ENCODE assay signal across 18 mouse cellular contexts in the genomic region with DNA sequence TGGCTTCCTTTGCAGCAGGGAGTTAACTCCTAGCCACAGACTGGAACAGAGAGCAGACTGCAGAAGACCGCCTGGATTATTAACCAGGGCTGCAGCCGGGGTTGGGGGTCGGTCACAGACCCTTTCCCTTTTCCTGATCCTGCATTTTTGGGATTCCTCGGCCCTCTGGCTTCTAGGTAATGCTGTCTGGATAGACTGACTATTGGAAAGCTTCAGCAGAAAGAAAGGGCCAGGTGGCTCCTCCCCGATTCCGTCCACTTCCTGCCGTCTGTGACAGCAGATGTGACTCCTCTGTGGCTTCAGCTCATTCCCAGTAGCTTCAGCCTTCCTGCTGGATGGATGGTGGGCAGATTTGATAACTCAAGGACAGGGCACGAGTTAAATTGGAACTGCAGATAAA. TPM values are rescaled to one million over a fixed set of nuclear protein-coding genes. Genes with fewer than 3 reads are reported as not detected.
DNase-seq lines count a peak whose midpoint lies in the region; ATAC-seq lines count a peak whose summit lies in the region.
"Had no signal": no experiment of that assay in that cellular context is flagged by ENCODE, and none has a peak within 500 bp of the region (broad histone marks: within the 10 kb centered on the region; RNA-seq: fewer than 3 reads in every experiment).

No protein-coding gene starts in this region.

- ATAC-seq in kidney, embryonic 16.5 days (ENCODE audit: low FRiP score, low TSS enrichment) = no peak
- ATAC-seq in limb, embryonic 12.5 days (ENCODE audit: insufficient number of reproducible peaks, insufficient read depth, low FRiP score, low TSS enrichment, low read depth) = no peak

- 28% methylated on average over 8 of the region's 8 CpGs for WGBS in kidney, embryonic 16.5 days
- 23% methylated on average over 8 of the region's 8 CpGs for WGBS in limb, embryonic 12.5 days

- H3K4me1 ChIP-seq in kidney, embryonic 16.5 days (ENCODE audit: insufficient read depth, low read length) = peaks cover 11% of the 10 kb centered on the region
- H3K4me1 ChIP-seq in limb, embryonic 12.5 days (replicated peaks) = peaks cover 21% of the 10 kb centered on the region
- H3K4me1 ChIP-seq: liver, embryonic 15.5 days had no signal

- H3K9ac ChIP-seq in kidney, embryonic 16.5 days (replicated peaks; ENCODE audit: low read length) = 0 out of 2 replicates have a peak overlapping the region, but pooled peaks have one; percentile 4
- H3K9ac ChIP-seq in limb, embryonic 12.5 days (replicated peaks) = no peak overlapping the region
- H3K9ac ChIP-seq: hindbrain, embryonic 15.5 days; liver, embryonic 15.5 days had no signal

- no peaks in the 10 kb centered on the region for H3K9me3 ChIP-seq in kidney, embryonic 16.5 days (ENCODE audit: low read length)
- no peaks in the 10 kb centered on the region for H3K9me3 ChIP-seq in limb, embryonic 12.5 days
- H3K9me3 ChIP-seq: hindbrain, embryonic 15.5 days; liver, embryonic 15.5 days had no signal

- H3K4me3 ChIP-seq in kidney, embryonic 16.5 days (ENCODE audit: low read length) = no peak overlapping the region
- H3K4me3 ChIP-seq in limb, embryonic 12.5 days (replicated peaks) = no peak overlapping the region
- H3K4me3 ChIP-seq: hindbrain, embryonic 15.5 days; liver, embryonic 15.5 days; myocyte had no signal

- DNase-seq in kidney, adult 9 months = no peak
- DNase-seq in retina, embryonic 14.5 days (ENCODE audit: low spot score) = peak; percentile 20
- DNase-seq in retina, postnatal 1 day = no peak
- peak; percentile 52 for DNase-seq in embryo, embryonic 10.5 days (ENCODE audit: low spot score)
- no peak for DNase-seq in ovary, adult 18-20 months (ENCODE audit: low spot score)
- DNase-seq in heart, adult 9 months (ENCODE audit: low spot score in 2 of 2) = no peak
- DNase-seq: adrenal gland, postnatal 10 days; cerebellum, postnatal 14 days; gastrocnemius, postnatal 36 days; kidney, postnatal 25 days; left cerebral cortex, postnatal 4 days; thymus, postnatal 4 days had no signal

- no peak overlapping the region for H3K4me2 ChIP-seq in kidney, embryonic 16.5 days (replicated peaks; ENCODE audit: low read depth, low read length)
- H3K4me2 ChIP-seq in limb, embryonic 12.5 days = no peak overlapping the region
- H3K4me2 ChIP-seq: hindbrain, embryonic 15.5 days; liver, embryonic 15.5 days had no signal

- H3K27ac ChIP-seq in kidney, embryonic 16.5 days (ENCODE audit: low read length) = no peak overlapping the region
- H3K27ac ChIP-seq in limb, embryonic 12.5 days = peak overlapping the region; percentile 37; the same call in 1 of the 2 replicates
- H3K27ac ChIP-seq: liver, embryonic 15.5 days; macrophage had no signal

- no peaks in the 10 kb centered on the region for H3K27me3 ChIP-seq in kidney, embryonic 16.5 days (ENCODE audit: insufficient read depth, low read length)
- H3K27me3 ChIP-seq in limb, embryonic 12.5 days = no peaks in the 10 kb centered on the region
- H3K27me3 ChIP-seq: hindbrain, embryonic 15.5 days; liver, embryonic 15.5 days had no signal

- H3K36me3 ChIP-seq in kidney, embryonic 16.5 days (ENCODE audit: insufficient read depth, low read length) = no peaks in the 10 kb centered on the region
- no peaks in the 10 kb centered on the region for H3K36me3 ChIP-seq in limb, embryonic 12.5 days
- H3K36me3 ChIP-seq: hindbrain, embryonic 15.5 days; liver, embryonic 15.5 days had no signal

RNA-seq across cellular contexts. Expression of gene Igfbp2, which starts 19.3 kb away (rescaled TPM):
- polyA plus RNA-seq in kidney, embryonic 16.5 days (2015; fragmentation: Nextera tagmentation; extraction: Ambion mirVana) = 144 and 152 TPM in 2 replicates
- 319 and 323 TPM in 2 replicates for polyA plus RNA-seq in limb, embryonic 12.5 days (2016; fragmentation: Nextera tagmentation; extraction: Ambion mirVana)
- polyA plus RNA-seq: macrophage had no signal

Comparison
In these comparisons a context has a peak if more than half of its experiments do, and no peak if none do; other contexts are left out.
1. DNase-seq: peak in retina, embryonic 14.5 days (single experiment) and embryo, embryonic 10.5 days (single experiment); none in kidney, adult 9 months (single experiment), retina, postnatal 1 day (single experiment), ovary, adult 18-20 months (single experiment) and heart, adult 9 months (0 of 2).